Mouse (Mus musculus) telencephalon, adult 2 months (tissue): Measurements from ENCODE around the gene Necab2.

Source experiments
- DNase-seq: peaks from one replicate; pipeline ENCODE4 v3.0.0-alpha.2; 2011; ENCODE audit warnings: low read depth, low spot score

Necab2 gene

GRCm38 (mm10) chr8:119427634-119428349, 18.7 kb upstream of the Necab2 start:
- no peak for DNase-seq

- no peak for DNase-seq
These were observed 18.2 kb upstream of the Necab2 start for GRCm38 (mm10) chr8:119428350-119428740.

- no peak for DNase-seq
These were observed 17.7 kb upstream of the Necab2 start for GRCm38 (mm10) chr8:119428766-119429327.

- no peak for DNase-seq
These were observed 17.0 kb upstream of the Necab2 start for GRCm38 (mm10) chr8:119429552-119429951.

- no peak for DNase-seq
These were observed 16.3 kb upstream of the Necab2 start for GRCm38 (mm10) chr8:119430250-119430649.

- DNase-seq = no peak
These were observed 15.8 kb upstream of the Necab2 start for GRCm38 (mm10) chr8:119430690-119431089.

- DNase-seq = no peak
These were observed 14.1 kb upstream of the Necab2 start for GRCm38 (mm10) chr8:119432372-119432771.

GRCm38 (mm10) chr8:119433582-119434174, 12.8 kb upstream of the Necab2 start, which contains the start of gene Osgin1:
Osgin1 (plus strand) TSS chr8:119434124.
- no peak for DNase-seq

- no peak for DNase-seq
These were observed 11.9 kb upstream of the Necab2 start for GRCm38 (mm10) chr8:119434569-119434968.

- DNase-seq = no peak
These were observed 11.0 kb upstream of the Necab2 start for GRCm38 (mm10) chr8:119435527-119435926.

GRCm38 (mm10) chr8:119436331-119436730, 10.2 kb upstream of the Necab2 start:
- no peak for DNase-seq

GRCm38 (mm10) chr8:119436933-119437332, 9.6 kb upstream of the Necab2 start:
- DNase-seq = no peak

GRCm38 (mm10) chr8:119437506-119437905, 9.0 kb upstream of the Necab2 start:
- DNase-seq = no peak

- no peak for DNase-seq
These were observed 7.6 kb upstream of the Necab2 start for GRCm38 (mm10) chr8:119438876-119439275.

GRCm38 (mm10) chr8:119439424-119439823, 7.1 kb upstream of the Necab2 start:
- DNase-seq = no peak

- DNase-seq = no peak
These were observed 6.6 kb upstream of the Necab2 start for GRCm38 (mm10) chr8:119439893-119440249.

GRCm38 (mm10) chr8:119440250-119440951, 6.1 kb upstream of the Necab2 start:
- no peak for DNase-seq

GRCm38 (mm10) chr8:119440952-119441270, 5.6 kb upstream of the Necab2 start:
- DNase-seq = no peak

GRCm38 (mm10) chr8:119442013-119442412, 4.5 kb upstream of the Necab2 start:
- DNase-seq = no peak

GRCm38 (mm10) chr8:119442970-119443369, 3.5 kb upstream of the Necab2 start:
- no peak for DNase-seq

- DNase-seq = no peak
These were observed 666 bp downstream of the Necab2 start for GRCm38 (mm10) chr8:119446990-119447780.

- no peak for DNase-seq
These were observed 1.3 kb downstream of the Necab2 start for GRCm38 (mm10) chr8:119447781-119448170.
